Mouse (Mus musculus): ENCODE results near the gene Srgap3. TPM values are rescaled to one million over a fixed set of nuclear protein-coding genes. Genes with fewer than 3 reads are reported as not detected.

The Srgap3 gene
- polyA plus RNA-seq, 1 experiment from 2014 or later, result 11.0 TPM

DNA sequence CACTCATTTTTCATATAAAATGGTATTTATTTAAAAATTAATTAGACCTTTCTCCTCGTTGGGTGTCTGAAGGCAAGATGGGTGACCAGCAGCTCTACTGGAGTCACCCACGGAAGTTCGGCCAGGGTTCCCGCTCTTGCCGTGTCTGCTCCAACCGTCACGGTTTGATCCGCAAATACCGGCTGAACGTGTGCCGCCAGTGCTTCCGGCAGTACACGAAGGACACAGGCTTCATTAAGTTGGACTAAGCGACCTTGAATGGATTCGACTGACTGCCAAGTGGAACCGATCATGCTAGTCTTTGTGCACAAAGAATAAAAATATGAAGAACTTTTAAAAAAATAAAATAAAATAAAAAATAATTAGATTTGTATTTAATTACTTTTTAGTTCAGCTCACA is 29.1 kb upstream of the Srgap3 start:
- Histone ChIP-seq H3K27ac (replicated peaks; ENCODE audit: low read depth, low read length) (no peak overlapping the region), H3K9me3 (replicated peaks; ENCODE audit: control insufficient read depth, low read length) (no peaks in the 10 kb centered on the region), H3K36me3 (replicated peaks; ENCODE audit: control insufficient read depth, insufficient read depth, low read depth, low read length) (no peaks in the 10 kb centered on the region), H3K4me2 (ENCODE audit: low read depth, low read length) (no peak overlapping the region), H3K27me3 (ENCODE audit: control insufficient read depth, insufficient read depth, low read length) (no peaks in the 10 kb centered on the region), H3K4me3 (ENCODE audit: low read depth, low read length) (no peak overlapping the region), H3K4me1 (ENCODE audit: control insufficient read depth, insufficient read depth, low read length) (peaks cover 4% of the 10 kb centered on the region), H3K9ac (replicated peaks; ENCODE audit: low read length) (no peak overlapping the region)
- 91% methylated on average over 16 of the region's 16 CpGs for WGBS
- DNase-seq (ENCODE audit: low spot score), result no peak
- ATAC-seq (replicated peaks; ENCODE audit: insufficient number of reproducible peaks, low FRiP score, low TSS enrichment, low read depth), result no peak

DNA sequence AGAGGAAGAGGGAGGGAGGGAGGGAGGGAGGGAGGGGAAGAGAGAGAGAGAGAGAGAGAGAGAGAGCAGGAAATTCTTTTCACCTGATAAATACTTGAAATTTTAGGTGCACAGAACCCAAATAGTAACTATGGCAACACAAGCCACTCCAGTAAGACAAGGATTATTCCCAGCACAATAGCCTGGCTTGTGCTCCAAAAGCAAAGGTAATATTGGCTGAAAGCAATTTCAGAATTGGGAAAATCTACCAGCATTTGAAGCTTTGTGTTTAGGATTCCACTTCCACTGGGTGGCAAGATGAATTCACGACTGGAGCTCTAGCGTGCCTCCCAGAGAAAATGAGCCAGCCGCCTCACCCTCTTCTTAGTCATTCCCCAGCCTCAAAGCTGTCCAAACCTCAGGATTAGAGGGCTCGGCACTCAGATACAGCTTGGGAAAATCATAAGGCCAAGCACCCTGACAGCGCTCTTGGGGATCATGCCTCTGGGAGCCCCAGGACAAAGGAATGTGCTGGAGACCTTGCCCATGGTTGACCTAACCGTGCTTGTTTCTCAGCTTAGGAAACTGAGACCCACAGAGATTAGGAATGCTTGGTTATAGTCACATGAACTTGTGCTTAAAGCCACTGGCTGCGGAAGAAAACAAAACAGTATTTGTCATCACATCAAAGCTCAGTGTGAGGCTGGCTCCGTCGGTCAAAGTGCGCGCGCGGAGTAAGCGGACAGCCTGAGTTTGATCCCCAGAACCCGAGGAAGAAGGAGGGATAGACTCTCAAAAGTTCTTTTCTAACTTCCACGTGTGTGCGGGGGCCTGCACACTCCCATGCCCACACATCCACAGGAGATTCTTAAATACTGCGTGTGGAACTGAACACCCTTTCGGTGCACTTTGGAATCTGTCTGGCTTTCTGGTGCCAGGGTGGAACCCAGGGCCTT is 27.0 kb upstream of the Srgap3 start:
- Histone ChIP-seq H3K4me3 (ENCODE audit: low read depth, low read length) (no peak overlapping the region), H3K4me1 (ENCODE audit: control insufficient read depth, insufficient read depth, low read length) (peaks cover 4% of the 10 kb centered on the region), H3K9ac (replicated peaks; ENCODE audit: low read length) (no peak overlapping the region), H3K27me3 (ENCODE audit: control insufficient read depth, insufficient read depth, low read length) (no peaks in the 10 kb centered on the region), H3K4me2 (ENCODE audit: low read depth, low read length) (no peak overlapping the region), H3K27ac (replicated peaks; ENCODE audit: low read depth, low read length) (0 out of 2 replicates have a peak overlapping the region, but pooled peaks have one; percentile 8), H3K36me3 (replicated peaks; ENCODE audit: control insufficient read depth, insufficient read depth, low read depth, low read length) (no peaks in the 10 kb centered on the region), H3K9me3 (replicated peaks; ENCODE audit: control insufficient read depth, low read length) (no peaks in the 10 kb centered on the region)
- DNase-seq (ENCODE audit: low spot score) (peak; percentile 40), ATAC-seq (replicated peaks; ENCODE audit: insufficient number of reproducible peaks, low FRiP score, low TSS enrichment, low read depth) (no peak)
- 66% methylated on average over 19 of the region's 19 CpGs for WGBS

DNA sequence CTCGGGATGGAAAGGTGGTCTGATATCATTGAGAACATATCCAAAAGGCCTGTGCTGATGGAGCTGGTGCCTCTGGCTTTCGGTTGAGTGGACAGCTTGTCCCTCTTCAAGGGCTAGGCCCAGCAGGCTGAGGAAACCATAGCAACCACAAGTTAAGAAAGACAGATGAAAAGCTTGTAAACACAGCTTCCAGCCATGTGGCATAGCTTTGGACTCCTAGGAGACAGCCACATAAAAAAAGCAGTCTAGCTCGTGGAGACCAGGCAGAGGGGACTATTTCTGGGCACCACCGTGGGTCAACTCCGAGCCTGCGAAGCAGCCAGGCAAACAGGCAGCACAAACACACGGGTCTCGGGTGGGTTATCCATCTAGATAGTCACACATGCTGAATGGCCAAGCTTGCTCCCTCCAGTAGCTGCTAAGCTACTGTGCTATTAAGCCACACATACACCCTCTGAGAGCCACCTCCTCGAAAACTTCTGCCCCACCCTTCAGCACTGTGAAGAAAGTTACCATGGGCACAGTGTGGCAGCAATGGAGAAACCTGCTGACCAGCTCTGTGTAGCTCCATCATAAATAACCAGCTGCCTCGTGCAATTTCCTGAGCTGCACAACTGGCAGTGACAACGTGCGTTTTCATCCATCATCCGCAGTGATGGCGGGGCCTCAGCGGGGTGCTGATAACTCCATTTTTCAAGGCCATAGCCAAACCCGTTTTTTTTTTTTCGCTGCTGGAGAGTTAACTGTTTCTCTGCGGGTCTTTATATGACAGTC is 26.0 kb upstream of the Srgap3 start:
- H3K9ac ChIP-seq (replicated peaks; ENCODE audit: low read length), result no peak overlapping the region
- no peaks in the 10 kb centered on the region for H3K27me3 ChIP-seq (ENCODE audit: control insufficient read depth, insufficient read depth, low read length)
- ATAC-seq (replicated peaks; ENCODE audit: insufficient number of reproducible peaks, low FRiP score, low TSS enrichment, low read depth), result peak; percentile 69; the same call in 1 of the 2 replicates
- peaks cover 4% of the 10 kb centered on the region for H3K4me1 ChIP-seq (ENCODE audit: control insufficient read depth, insufficient read depth, low read length)
- no peak overlapping the region; the same call in 1 of the 2 replicates for H3K27ac ChIP-seq (replicated peaks; ENCODE audit: low read depth, low read length)
- no peak overlapping the region for H3K4me2 ChIP-seq (ENCODE audit: low read depth, low read length)
- no peaks in the 10 kb centered on the region for H3K9me3 ChIP-seq (replicated peaks; ENCODE audit: control insufficient read depth, low read length)
- H3K36me3 ChIP-seq (replicated peaks; ENCODE audit: control insufficient read depth, insufficient read depth, low read depth, low read length), result no peaks in the 10 kb centered on the region
- 50% methylated on average over 18 of the region's 18 CpGs for WGBS
- peak; percentile 58 for DNase-seq (ENCODE audit: low spot score)
- H3K4me3 ChIP-seq (ENCODE audit: low read depth, low read length), result no peak overlapping the region

DNA sequence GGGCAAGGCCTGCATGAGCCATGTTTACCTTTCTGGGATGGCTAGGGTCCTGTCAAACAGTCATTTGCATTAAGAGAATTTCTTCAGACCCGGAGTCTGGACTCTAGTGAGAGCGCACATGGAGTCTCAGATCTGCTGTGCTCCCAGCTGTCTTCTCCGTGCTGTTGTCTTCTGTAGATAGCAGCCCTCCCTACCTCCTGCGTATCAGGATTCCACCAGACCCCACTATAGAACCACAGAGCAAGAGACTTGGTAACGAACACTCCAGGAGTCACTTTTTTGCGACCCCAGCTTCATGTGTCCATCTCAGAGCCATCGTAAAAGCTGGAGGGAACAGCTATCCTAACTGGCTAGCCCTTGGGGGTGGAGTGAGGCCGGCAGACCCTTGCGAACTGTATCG is 25.1 kb upstream of the Srgap3 start:
- Histone ChIP-seq H3K4me2 (ENCODE audit: low read depth, low read length) (no peak overlapping the region), H3K9me3 (replicated peaks; ENCODE audit: control insufficient read depth, low read length) (no peaks in the 10 kb centered on the region), H3K27me3 (ENCODE audit: control insufficient read depth, insufficient read depth, low read length) (no peaks in the 10 kb centered on the region), H3K4me1 (ENCODE audit: control insufficient read depth, insufficient read depth, low read length) (peaks cover 4% of the 10 kb centered on the region), H3K27ac (replicated peaks; ENCODE audit: low read depth, low read length) (no peak overlapping the region; the same call in 1 of the 2 replicates), H3K9ac (replicated peaks; ENCODE audit: low read length) (0 out of 2 replicates have a peak overlapping the region, but pooled peaks have one; percentile 9), H3K4me3 (ENCODE audit: low read depth, low read length) (no peak overlapping the region), H3K36me3 (replicated peaks; ENCODE audit: control insufficient read depth, insufficient read depth, low read depth, low read length) (no peaks in the 10 kb centered on the region)
- DNase-seq (ENCODE audit: low spot score) (no peak), ATAC-seq (replicated peaks; ENCODE audit: insufficient number of reproducible peaks, low FRiP score, low TSS enrichment, low read depth) (no peak)
- 64% methylated on average over 10 of the region's 10 CpGs for WGBS

DNA sequence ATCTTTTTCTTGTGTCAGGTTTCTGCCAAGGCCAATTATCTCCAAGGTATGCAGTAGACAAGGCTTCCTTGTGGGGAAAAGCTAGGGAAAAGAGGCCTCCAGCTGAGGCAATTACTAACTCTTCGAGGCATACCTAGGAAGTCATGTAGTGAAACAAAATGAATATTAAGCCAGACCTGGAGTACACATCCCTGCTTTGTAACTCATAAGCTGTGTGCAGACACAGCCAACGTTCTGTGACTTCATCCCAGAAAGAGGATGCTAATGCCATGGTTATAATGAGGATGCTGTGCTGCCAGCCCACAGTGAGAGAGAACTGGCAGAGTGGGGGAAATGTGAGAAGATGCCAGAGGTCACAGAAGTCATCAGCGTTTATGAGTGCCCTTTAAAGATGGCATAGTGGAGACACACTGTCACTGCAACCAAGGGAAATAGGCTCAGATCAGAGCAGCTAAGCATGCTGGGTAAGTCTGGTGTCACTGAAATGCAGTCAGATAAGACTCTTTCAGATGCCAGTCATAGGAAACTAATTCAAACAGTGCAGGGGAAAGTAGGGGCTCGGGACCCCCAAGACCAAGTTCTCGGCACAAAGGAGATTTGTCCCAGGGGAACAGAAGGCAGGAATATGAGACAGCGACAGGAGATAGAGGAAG is 24.2 kb upstream of the Srgap3 start:
- Histone ChIP-seq H3K27me3 (ENCODE audit: control insufficient read depth, insufficient read depth, low read length) (no peaks in the 10 kb centered on the region), H3K4me1 (ENCODE audit: control insufficient read depth, insufficient read depth, low read length) (peaks cover 4% of the 10 kb centered on the region), H3K4me2 (ENCODE audit: low read depth, low read length) (no peak overlapping the region), H3K9me3 (replicated peaks; ENCODE audit: control insufficient read depth, low read length) (no peaks in the 10 kb centered on the region), H3K4me3 (ENCODE audit: low read depth, low read length) (no peak overlapping the region), H3K27ac (replicated peaks; ENCODE audit: low read depth, low read length) (no peak overlapping the region), H3K36me3 (replicated peaks; ENCODE audit: control insufficient read depth, insufficient read depth, low read depth, low read length) (no peaks in the 10 kb centered on the region), H3K9ac (replicated peaks; ENCODE audit: low read length) (no peak overlapping the region)
- whole genome bisulfite sequencing, result 41% methylated on average over 6 of the region's 6 CpGs
- no peak for ATAC-seq (replicated peaks; ENCODE audit: insufficient number of reproducible peaks, low FRiP score, low TSS enrichment, low read depth)
- no peak for DNase-seq (ENCODE audit: low spot score)

DNA sequence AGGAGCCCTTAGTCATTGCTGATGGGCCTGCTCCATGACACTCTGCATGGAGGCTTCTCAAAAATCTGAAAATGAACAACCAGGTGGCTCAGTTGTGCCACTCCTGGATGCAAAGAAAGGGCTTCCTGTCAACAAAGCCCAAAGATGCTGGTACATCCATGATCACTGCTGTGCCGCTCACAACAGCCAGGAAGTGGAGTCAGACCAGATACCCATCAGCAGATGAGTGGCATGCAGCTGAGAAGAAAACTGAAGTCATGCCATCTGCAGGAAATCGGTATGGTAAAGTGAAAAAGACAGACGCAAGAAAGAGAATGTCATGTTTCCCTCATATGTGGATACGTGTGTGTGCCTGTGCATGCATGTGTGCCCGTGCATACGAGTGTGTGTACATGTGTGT is 20.3 kb upstream of the Srgap3 start:
- ATAC-seq (replicated peaks; ENCODE audit: insufficient number of reproducible peaks, low FRiP score, low TSS enrichment, low read depth) (no peak), DNase-seq (ENCODE audit: low spot score) (no peak)
- Histone ChIP-seq H3K4me1 (ENCODE audit: control insufficient read depth, insufficient read depth, low read length) (peaks cover under 1% of the 10 kb centered on the region; the same call in 1 of the 2 replicates), H3K27me3 (ENCODE audit: control insufficient read depth, insufficient read depth, low read length) (no peaks in the 10 kb centered on the region), H3K27ac (replicated peaks; ENCODE audit: low read depth, low read length) (no peak overlapping the region), H3K9me3 (replicated peaks; ENCODE audit: control insufficient read depth, low read length) (no peaks in the 10 kb centered on the region), H3K4me2 (ENCODE audit: low read depth, low read length) (no peak overlapping the region), H3K36me3 (replicated peaks; ENCODE audit: control insufficient read depth, insufficient read depth, low read depth, low read length) (no peaks in the 10 kb centered on the region), H3K9ac (replicated peaks; ENCODE audit: low read length) (no peak overlapping the region), H3K4me3 (ENCODE audit: low read depth, low read length) (no peak overlapping the region)
- WGBS, result 93% methylated on average over 6 of the region's 6 CpGs

DNA sequence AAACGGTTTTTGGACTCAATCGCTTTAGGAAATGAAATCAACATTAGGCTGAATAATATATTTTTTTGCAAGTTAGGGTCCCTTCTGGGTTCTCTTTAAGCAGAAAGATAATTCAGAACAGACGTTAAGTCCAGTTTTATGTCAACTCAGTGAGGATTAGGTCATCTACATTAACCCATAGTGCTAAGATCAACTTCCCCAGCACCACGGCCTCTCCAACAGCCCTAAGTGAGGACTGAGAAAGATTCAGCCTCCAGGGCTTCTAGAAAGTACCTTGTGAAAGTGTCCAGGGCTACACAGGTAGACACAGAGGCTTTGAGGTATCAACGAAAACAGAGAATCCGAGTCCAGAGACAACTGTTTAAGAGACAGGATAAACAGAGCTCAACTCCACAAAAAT is 11.3 kb upstream of the Srgap3 start:
- no peaks in the 10 kb centered on the region; the same call in 1 of the 2 replicates for H3K9me3 ChIP-seq (replicated peaks; ENCODE audit: control insufficient read depth, low read length)
- H3K36me3 ChIP-seq (replicated peaks; ENCODE audit: control insufficient read depth, insufficient read depth, low read depth, low read length), result no peaks in the 10 kb centered on the region
- H3K4me3 ChIP-seq (ENCODE audit: low read depth, low read length), result no peak overlapping the region
- 36% methylated on average over 6 of the region's 6 CpGs for WGBS
- H3K27me3 ChIP-seq (ENCODE audit: control insufficient read depth, insufficient read depth, low read length), result no peaks in the 10 kb centered on the region
- H3K9ac ChIP-seq (replicated peaks; ENCODE audit: low read length), result no peak overlapping the region
- DNase-seq (ENCODE audit: low spot score) (no peak), ATAC-seq (replicated peaks; ENCODE audit: insufficient number of reproducible peaks, low FRiP score, low TSS enrichment, low read depth) (no peak)
- H3K4me2 ChIP-seq (ENCODE audit: low read depth, low read length), result no peak overlapping the region
- H3K4me1 ChIP-seq (ENCODE audit: control insufficient read depth, insufficient read depth, low read length), result no peaks in the 10 kb centered on the region; the same call in none of the 2 replicates
- H3K27ac ChIP-seq (replicated peaks; ENCODE audit: low read depth, low read length), result no peak overlapping the region
